Mouse (Mus musculus) megakaryocyte-erythroid progenitor cell, adult 5-6 weeks (primary cell): ENCODE measurements around the gene Cd151. TPM values are rescaled to one million over a fixed set of nuclear protein-coding genes. Genes with fewer than 3 reads are reported as not detected.

Experiments
- ATAC-seq: replicated peaks from 2 replicates; pipeline ENCODE4 v1.8.0; 2016; ENCODE audit warnings: mild to moderate bottlenecking, inconsistent platforms; ENCODE audit not compliant: severe bottlenecking, poor library complexity, low FRiP score, low TSS enrichment
- total RNA-seq, 2 experiments: library from RNA; stranded (forward) in 1 of 2; stranded (reverse) in 1 of 2; fragments of 200-1000, 215-1000 nt in 1 of 2; fragments of >200 nt in 1 of 2; fragmentation: Nextera tagmentation in 1 of 2; gene quantifications; 2 replicates each; pipeline ENCODE4 v1.2.3; 2014 to 2017

Cd151 gene
- total RNA-seq (2014; fragmentation: Nextera tagmentation) (20.2 and 24.2 TPM in 2 replicates), total RNA-seq (2017) (13.2 and 17.6 TPM in 2 replicates)

DNA sequence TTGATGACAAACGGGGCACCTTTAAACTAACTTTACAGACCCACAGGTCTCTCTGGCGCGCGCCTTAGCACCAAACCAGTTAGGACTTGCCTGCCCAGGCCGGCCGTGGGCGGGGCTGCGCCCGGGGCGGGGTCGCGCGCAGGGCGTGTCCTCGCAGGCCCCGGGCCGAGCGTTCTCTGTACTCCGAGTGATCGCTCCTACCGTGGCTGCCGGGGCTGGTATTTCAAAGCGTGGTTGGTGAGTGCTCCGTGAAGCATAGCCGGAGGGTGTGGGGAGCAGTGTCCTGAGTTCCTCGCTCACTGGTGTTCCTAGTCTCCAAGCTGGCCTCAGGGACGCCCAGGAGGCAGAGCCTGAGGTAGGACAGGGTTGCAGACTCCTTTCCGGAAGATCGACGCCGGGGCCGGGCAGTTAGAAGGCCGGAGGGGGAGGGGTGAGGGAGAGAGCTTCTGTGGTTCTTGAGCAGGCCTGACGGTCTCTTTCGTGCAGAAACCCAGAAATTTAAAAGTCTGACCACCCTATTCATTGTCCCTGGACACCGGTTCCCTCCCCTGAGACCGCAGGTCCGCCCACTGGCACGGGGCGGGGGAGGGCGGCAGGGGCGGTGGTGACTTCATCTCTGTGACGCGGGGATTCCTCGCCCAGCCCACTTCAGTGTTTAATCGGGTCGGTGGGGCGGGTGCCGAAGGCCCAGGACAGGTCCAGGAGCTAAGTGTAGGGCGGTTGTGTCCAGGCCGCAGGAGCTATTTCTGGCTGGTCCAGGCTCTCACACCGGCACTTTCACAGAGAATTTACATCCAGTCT is at the start of gene Cd151:
Gene Cd151 (plus strand): TSS at position 163 of the 801 bp plus-strand sequence.
- peak; percentile 53 for ATAC-seq

DNA sequence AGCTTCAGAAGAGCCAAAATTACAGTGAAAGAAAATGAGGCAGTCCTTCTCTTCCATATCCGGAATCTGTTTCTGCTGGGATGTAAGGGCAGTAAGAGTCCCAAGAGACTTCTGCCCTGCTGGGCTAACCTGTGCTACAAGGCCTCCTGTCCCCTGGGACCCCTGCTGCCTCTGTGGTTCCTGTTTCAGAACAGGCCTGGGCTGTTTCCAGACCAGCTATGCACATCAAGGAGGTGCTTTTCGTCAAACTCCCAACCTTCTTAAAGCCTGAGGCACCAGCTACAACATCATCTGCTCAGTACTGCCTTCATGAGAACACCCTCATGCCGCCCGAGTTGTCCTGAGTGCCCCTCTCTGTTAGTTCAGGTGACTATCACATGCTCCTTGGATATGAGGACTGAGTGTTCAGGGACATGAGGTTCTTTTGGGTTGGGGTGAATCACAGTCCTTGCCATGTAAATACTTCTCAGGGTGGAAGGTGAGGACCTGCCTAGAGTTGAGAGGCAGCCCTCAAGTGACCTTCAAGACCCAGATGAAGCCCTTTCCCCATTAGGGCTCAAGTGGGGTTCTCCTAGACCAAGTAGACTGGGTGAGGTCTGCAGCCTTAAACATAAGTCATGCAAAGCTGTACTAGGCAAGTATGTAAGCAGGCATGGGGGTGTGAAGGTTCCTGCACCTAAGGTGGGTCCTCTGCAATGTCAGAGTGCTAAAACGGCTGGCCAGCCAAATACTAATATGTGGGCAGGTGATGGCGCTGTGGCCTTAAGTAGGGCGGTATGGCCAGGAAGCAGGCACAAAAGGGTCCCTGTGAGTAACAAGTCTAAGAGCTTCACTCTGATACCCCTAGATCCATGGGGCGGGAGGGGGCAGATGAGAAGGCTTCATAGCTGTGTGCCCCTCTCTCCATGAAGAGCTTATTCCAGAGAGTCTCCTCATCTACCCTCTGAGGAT is 49.2 kb upstream of the Cd151 start:
- no peak for ATAC-seq

DNA sequence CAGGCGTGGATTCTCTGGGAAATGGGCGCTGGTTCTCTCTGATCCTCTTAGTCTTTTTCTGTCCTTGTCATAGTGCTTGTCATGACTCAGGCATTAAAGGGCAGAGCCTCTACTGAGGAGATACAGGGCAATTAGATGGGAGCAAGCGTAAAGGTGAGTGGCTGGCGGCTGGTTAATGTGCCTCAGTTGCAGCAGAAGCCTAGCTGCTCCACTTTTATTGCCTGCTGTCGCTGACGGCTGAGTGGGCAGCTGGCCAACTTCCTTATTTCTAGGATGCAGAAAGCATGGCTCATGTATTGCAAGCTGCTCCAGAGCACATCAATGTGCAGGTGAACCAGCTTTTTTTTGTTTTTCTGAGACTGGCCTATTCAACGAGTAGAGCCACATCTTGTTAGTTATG is 48.2 kb upstream of the Cd151 start:
- no peak for ATAC-seq

DNA sequence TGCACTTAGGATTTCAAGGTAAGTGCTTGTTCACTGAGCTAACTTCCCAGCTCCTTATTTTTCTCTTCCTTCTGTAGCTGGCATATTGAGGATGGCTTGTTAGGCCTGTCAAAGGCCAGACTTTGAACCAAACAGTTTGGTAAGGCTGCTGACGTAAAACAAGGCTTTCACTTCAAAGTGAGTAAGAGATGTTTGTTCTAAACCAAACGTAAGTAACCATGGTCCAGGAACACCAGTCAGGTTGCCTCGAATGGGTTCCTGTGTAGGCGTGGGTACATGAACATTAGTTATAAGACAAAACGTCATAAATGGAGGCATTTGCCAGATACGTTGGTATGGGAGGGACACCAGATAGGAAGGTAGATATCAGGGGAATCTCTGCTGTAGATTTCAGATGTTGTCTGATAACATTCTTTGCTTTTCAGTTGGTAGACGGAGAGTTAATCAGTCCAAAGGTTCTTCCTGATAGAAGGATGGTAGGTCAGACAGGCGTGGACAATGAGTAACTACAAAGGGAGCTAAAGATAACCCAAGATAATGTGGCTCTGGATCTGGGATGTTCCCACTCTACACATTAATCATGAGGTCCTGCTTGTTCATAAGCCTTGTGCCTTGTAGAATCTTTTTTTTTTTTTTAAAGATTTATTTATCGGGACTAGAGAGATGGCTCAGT is 47.0 kb upstream of the Cd151 start:
- ATAC-seq, result no peak

DNA sequence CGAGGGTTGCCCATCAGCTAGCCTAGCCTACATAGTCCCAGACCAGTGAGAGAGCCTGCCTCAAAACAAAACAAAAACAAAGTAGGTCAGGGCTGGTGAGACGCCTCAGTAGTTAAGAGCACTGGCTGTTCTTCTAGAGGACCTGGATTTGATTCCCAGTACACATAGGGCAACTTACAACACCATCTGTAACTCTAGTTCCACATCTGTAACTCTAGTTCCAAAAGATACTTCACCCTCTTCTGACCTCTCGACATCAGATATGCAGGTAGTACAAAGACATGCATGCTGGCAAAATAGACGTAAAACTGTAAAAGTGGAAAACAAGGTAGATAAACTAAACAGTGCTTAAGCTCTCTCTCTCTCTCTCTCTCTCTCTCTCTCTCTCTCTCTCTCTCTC is 43.4 kb upstream of the Cd151 start:
- no peak for ATAC-seq

DNA sequence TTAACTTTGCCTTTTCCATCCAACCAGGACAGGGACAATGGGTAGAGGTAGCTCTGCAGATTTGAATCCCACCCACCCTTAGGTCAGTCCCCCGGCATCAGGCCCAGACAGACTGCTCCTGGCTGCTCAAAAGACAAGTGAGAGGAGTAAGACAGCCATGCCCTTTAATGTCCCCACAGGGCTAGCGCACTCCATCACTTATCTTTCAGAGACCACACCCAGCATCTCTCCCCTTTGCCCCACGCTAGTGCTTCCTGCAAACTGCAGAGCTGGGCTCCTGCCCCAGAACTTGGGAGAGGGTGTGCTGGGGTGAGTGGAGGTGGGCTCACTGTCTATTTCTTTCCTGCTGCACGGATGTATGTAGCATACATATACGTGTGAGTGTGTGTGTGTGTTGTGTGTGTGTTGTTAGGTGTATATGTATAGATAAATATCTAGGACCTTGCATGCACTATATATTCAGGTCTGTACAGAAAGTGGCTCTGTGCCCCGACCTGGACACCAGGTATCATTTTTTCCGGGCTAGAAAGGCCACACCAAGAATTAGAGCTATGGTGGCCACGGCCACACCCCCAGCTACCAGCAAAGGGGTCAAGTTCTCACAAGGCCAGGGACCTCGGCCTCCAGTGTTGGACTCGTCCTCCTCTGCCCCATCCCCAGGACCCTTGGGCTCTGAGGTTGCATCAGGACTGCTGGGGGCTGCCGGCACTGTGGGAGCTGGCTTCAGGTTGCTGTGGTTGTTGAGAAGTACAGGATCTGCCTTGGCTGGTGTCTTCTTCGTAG is 40.1 kb upstream of the Cd151 start:
- peak; percentile 58; the same call in 1 of the 2 replicates for ATAC-seq

DNA sequence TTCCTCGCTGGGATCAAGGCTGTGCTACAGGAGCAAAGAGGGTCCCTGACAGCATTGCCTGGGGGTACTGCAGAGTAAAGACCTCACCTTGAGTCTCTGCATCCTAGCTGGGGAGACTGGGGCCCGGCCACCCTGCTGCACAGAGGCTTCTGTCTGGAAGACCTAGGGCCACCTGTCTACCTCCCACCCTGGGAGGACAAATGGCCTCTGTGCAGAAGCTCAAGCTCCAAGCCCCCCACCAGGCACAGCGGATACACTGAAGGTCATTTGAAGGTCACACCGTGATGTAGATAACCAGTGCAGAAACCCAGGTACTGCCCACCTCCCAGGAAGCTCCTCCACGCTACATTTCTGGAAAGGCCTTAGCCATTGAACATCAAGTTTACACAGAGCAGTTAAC is 38.5 kb upstream of the Cd151 start:
- no peak for ATAC-seq

DNA sequence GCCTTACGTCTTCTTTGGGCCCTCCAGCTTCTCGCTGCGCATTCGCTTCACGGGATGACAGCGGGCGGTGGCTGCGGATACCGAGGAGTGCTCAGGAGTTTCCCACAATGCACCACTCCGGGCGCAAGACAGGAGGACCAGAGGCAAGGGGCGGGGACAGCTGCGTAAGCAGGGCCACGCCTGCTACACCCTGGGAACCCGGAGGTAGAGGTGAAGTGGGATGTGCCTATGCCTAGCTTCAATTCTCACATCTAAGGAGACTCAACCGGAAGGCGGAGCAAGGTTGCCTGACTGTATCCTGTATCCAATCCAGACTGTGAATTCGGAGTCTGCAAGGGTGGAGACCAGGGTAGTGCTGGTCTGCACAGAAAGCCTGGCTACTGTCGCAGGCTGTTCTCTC is 37.9 kb upstream of the Cd151 start, which contains the start of gene Cend1:
Gene Cend1 (minus strand): TSS at position 182 of the 400 bp plus-strand sequence.
- ATAC-seq, result no peak

DNA sequence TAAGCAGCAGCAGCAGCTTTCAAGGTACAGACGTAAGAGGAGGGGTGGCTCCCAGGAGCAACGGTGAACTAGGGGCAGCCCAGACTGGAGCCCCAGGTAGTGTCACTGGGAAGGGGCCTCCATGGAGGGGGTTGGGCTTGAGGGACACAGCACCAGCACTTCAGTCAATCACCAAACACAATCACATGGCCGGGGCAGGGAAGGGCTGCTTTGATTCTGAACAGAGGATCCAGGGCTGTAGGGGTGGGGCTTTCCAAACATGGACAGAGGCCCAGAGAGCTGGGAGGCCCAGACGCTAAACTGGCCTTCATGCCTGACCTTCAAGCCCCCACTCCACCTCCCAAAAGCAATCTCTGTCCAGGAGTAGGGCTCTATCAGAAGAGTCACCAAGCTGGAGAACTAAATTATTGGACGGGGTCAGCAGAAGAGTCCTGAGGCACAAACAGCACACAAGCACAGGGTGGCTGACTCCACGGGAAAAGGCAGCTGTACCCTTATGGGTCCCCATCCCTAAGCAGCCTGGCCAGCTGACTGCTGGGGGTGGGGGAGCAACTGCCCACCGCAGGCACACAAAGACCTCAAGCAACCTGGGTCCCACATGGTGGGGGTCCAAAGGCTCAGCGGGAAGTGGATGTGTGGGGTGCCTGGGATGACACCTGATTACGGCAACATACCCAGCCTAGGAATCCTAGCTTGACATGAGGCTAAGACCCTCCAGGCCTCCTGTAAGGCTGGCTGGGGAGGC is 37.2 kb upstream of the Cd151 start:
- ATAC-seq, result no peak

DNA sequence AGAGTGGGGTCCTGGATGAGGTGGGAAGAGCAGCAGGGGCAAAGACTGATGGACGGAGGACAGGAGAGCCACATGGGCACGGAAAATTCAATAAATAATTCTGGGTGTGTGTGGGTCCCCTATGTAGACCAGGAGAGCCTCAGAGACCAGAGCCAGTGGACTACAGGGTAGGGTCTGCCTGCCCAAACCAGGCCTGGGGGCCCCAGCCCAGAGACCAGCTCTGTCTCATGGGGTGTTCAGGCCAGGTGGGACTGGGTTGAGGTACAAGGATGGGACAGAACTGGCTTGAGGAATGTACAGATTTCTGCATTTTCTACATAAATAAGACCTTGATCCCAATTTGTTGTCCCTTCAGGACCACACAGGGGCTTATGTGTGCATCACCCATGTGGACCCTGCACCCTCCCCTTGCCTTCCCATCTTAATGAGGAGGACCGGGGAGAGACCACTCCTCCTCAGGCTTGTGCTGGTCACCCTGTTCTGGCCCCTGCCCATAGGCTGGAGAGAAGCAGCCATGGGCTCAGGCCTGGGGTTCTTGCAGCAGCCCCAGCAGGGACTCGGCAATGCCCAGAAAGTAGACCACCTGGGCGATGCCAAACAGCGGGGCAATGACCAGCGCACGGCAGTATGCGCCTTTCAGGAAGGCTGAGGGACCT is 36.5 kb upstream of the Cd151 start:
- ATAC-seq, result no peak

DNA sequence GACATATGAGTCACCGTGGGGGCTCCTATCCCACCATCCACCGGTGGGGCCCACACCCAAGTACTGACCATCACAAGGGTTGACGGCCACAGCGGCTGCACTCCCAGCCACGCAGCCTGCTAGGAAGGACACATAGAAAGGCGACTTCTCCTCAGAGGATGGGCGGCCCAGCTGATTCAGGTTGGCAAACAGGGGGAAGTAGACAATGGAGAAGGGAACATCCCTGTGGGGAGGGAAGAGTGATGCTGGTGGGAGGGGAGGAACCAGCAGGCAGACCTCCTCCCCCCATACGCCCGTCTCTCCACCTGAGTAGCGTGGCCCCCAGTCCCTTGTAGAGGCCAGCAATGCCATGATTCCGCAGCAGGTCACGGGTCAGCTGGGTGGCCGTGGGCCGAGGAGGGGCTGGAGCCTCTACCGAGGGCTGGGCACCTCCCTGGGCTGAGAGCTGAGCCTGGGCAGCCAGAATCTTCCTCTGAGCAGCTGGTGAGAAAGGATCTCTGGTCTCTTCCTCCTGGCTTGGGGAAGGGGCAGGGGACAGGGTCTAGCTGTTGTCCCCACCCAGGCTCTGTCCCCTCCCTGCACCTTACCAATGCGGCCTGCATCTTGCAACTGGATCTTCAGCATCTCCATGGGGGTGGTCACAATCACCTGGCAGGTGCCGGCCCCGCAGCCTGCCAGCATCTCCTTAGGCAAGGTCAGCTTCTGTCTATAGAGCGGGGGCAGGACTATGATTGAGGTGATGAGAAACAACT is 35.6 kb upstream of the Cd151 start:
- ATAC-seq, result no peak

DNA sequence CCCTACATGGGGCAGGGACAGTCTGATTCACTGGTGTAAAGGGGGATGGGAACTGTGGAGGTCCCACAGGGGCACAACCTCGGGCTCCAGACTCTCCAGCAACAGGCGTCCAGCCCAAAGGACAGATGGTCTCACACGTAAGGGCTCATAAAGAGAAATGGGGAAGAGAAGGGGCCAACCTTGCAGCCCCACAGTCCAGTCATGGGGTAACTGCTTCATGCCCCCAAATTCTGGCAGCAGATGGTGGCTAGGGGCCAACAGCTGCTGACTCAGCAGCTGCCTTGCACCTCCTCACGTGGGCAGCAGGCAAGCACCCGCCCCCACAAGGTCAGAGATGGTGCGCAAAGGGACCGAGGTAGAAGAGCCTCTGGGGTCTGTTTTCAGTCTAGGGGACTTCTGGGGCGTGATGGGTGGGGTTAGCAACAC is 35.0 kb upstream of the Cd151 start:
- ATAC-seq, result no peak

DNA sequence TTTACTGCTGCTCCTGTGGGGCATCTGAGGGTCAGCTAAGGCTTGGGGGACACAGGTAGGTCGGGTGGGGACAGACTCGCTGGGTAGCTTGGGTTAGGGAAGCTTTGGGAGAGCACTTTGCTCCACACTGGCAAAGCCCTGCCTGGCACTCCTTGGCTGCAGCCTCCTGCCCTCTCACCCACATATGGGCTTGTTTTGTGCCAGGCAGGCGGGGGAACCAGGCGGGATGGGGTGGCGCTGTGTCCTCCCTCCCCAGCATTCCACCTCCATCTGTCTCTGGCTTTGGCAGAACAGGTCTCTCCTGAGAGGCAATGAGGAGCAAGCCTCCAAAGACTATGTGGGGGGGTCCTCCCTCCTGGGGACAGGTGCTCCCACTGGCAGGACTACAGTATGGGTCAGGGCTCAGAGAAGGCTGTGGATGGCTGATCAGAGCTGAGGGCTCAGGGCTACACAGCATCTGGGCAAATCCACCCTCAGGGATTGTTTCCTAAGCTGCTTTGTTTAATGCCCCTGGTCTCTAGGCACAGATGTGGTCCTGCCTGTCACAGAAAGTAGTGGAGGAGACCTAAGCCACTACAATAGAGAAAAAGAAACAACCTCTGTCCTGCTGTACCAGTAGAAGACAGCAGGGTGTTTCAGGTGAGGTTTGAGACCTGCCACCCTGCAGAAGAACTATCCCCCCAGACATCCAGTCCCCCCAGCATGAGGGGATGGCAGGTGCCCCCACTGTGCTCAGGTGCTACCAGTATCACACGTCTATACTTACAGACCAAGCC is 34.3 kb upstream of the Cd151 start:
- ATAC-seq, result no peak

DNA sequence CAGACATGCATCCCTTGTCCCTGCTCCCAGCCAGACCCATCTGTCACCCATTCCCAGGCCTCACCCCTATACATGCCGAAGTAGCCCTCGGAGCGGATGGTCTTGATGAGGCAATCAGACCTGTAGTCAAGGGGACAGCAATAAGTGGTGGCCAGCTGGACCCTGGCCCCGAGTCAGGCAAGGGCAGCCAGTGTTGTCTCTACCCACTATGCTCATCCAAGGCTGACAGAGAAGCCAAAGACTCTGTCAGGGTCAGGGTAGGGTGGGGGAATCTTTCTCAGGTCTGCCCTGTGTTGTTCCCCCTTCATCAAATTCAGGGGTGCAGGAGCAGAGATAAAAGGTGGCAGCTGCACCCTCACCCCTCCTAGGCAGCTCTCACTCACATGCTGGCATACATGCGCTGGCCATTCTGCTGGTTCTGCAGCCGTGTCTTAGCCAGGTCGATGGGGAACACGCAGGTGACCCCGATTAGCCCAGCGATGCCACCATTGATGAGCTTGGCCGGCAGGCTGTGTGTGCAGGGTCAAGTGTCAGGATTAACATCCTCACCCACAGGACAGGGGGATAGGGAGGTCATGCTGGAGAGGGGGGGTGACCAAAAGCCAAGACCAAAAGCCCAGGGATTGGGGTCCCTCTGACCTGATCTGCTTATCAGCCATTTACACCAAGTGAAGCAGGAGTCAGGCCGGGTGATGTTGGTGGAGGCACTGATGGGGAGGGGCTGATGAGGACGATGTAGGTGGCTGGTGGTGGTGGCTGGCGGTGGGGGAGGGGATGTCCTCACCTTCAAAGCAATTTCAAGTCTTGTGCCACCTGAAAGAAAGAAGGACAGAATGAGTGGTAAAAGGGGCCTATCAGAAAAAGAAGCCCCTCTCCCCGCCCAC is 33.4 kb upstream of the Cd151 start:
- no peak for ATAC-seq

DNA sequence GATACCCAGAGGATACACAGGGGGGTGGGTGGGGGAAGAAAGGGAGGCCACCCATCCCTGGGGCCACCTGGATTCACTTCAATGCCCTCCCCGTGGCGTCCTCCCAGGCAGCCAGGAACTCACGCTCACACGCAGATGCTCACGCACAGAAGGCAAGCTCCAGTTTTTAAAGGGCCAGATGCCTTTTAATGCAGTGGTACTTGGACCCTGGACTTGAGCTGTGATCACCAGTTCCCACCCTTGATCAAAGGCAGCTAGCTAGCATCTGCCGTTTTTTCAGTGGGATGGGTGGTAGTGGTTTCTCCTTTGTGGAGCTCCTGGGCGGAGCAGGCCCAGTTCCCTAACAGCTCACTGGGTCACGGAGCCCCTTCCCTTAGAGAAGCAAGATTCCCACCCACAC is 32.7 kb upstream of the Cd151 start:
- no peak for ATAC-seq
